Mouse (Mus musculus) stomach, embryonic 15.5 days (tissue): ENCODE measurements at regions not wholly inside any gene's neighbourhood (a gene's known extent, or its start where the extent isn't known, plus 50 kb on each side); places are given as distances from the start of the nearest gene placed in this dataset.

ENCODE experiments used
- ATAC-seq: fragments of 200-750 bp; cut with Nextera tagmentation; 2 replicates; pipeline ENCODE4 v1.8.0; 2017; ENCODE audit warnings: low read depth, moderate number of reproducible peaks, moderate TSS enrichment; ENCODE audit not compliant: insufficient read depth, low FRiP score
- H3K27ac ChIP-seq: fragments of 300-500 bp; sonication (generic); 2 replicates; pipeline ENCODE4 v1.5.1; 2015; ENCODE audit warnings: mild to moderate bottlenecking, inconsistent platforms
- H3K27me3 ChIP-seq: fragments of 300-500 bp; sonication (generic); replicated peaks from 2 replicates; pipeline ENCODE4 v1.6.1; 2015; ENCODE audit warnings: inconsistent platforms
- H3K36me3 ChIP-seq: fragments of 300-500 bp; sonication (generic); 2 replicates; pipeline ENCODE4 v1.6.1; 2015; ENCODE audit warnings: inconsistent platforms
- H3K4me1 ChIP-seq: fragments of 300-500 bp; sonication (generic); 2 replicates; pipeline ENCODE4 v1.6.1; 2015; ENCODE audit warnings: inconsistent platforms
- H3K4me2 ChIP-seq: fragments of 300-500 bp; sonication (generic); 2 replicates; pipeline ENCODE4 v1.6.1; 2015; ENCODE audit warnings: mild to moderate bottlenecking, inconsistent platforms
- H3K4me3 ChIP-seq: fragments of 300-500 bp; sonication (generic); replicated peaks from 2 replicates; pipeline ENCODE4 v1.5.1; 2015; ENCODE audit warnings: inconsistent platforms
- H3K9ac ChIP-seq: fragments of 300-500 bp; sonication (generic); 2 replicates; pipeline ENCODE4 v1.6.1; 2015; ENCODE audit warnings: inconsistent platforms
- H3K9me3 ChIP-seq: fragments of 300-500 bp; sonication (generic); 2 replicates; pipeline ENCODE4 v1.6.1; 2016; ENCODE audit warnings: inconsistent platforms
- WGBS: fragments of 180-500 bp; shearing (Covaris S2); methylation state at CpG from one replicate; pipeline ENCODE4 v1.1.7; 2015; 5-methylcytosine and 5-hydroxymethylcytosine counted together

DNA sequence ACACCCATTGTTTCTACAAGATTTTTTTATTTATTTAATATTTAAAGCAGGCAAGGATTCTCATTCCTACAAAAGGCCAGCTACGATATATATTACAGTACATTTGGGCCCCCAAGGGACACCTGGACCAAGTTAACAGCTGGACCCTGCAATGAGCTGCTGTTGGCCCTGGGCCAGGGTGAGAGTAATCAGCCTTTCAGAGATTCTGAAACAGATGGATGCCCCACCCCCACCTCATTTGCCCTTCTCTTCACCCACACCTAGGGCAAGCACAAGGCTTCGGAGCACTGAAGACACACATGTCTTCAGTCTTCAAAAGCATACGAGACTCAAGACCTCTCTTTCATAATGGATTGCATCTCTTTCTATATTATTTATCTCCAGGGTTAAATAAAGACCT is 259.5 kb upstream of the Clint1 start:
- Histone ChIP-seq H3K27ac (no peak overlapping the region), H3K4me3 (no peak overlapping the region), H3K4me2 (no peak overlapping the region), H3K36me3 (no peaks in the 10 kb centered on the region), H3K27me3 (no peaks in the 10 kb centered on the region), H3K4me1 (no peaks in the 10 kb centered on the region), H3K9me3 (no peaks in the 10 kb centered on the region), H3K9ac (no peak overlapping the region)
- no peak for ATAC-seq
- WGBS = 45% methylated on average over 3 of the region's 3 CpGs

DNA sequence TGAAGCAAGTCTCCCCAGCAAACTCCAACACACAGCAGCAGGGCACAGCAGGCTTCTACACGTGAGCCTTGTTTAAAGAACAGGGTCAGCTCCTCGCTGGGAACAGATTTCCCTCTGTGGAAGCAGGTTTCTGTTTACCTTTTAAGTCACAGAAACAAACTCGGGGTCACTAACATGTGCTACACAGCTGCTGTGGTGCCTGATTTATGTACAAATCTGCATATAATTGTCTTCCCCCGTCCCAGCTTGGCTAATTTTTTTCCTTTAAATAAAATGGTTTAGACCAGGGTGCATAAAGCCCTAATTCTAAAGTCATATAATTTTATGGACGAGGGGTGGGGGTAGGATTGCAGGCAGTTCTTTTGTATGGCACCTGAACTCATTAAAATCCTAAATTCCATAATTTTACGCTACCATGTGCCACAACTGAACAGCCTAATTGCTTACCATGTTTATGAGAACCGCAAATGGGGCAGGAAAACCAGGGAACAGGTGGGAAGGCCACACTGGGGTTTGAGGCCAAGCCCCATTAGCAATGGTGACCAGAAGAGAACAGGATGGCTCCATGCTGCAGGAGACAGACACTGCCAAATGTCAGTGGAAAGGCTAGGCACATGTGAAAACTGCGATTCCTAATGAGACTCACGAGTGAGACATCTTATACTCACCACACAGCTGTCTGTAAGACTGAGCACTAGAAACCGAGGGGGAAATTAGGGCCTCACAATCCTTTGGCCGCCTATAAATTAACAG is 258.8 kb upstream of the Clint1 start:
- Histone ChIP-seq H3K27ac (no peak overlapping the region), H3K36me3 (no peaks in the 10 kb centered on the region), H3K4me3 (no peak overlapping the region), H3K27me3 (no peaks in the 10 kb centered on the region), H3K4me1 (no peaks in the 10 kb centered on the region), H3K4me2 (no peak overlapping the region), H3K9me3 (no peaks in the 10 kb centered on the region), H3K9ac (no peak overlapping the region)
- ATAC-seq = no peak
- WGBS = 42% methylated on average over 11 of the region's 11 CpGs

DNA sequence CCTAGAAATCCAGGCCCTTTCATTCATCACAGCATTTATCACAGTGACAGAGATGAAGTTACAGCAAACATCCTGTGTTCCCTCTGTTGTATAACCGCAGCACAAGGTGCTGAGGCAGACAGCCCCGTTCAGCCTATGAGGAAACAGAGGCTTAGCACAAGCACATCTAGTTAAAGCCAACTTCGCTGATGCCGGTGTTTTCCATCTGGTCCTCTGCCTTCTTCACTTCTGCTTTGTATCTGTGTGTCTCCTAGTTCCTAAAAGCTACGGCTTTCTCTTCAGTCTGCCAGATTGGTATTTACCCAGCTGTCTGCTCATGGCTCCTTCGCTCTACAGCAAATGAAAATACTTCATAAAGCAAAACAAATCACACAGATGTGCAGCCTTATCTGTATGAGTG is 256.5 kb upstream of the Clint1 start:
- Histone ChIP-seq H3K4me1 (no peaks in the 10 kb centered on the region), H3K27ac (no peak overlapping the region), H3K36me3 (no peaks in the 10 kb centered on the region), H3K4me3 (no peak overlapping the region), H3K9me3 (no peaks in the 10 kb centered on the region), H3K4me2 (no peak overlapping the region), H3K27me3 (no peaks in the 10 kb centered on the region), H3K9ac (no peak overlapping the region)
- 42% methylated on average over 6 of the region's 6 CpGs for WGBS
- no peak for ATAC-seq

DNA sequence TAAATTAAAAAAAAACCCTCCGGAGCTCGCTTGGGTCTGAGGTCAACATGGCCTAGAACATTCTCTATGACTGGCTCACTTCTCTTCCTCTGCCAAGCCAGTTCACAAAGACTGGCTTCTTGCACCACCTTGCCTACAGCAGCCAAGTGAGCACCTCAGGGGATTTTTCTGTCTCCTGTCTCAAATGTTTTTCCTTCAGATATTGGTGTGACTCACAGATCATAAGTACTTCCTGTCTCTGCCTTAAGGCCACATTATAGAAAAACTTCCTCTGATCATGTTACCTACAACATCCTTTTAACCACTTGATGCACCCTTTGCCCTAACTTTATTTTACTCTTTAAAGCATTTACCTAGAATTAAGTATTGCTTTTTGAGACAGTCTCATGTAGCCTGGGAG is 230.0 kb upstream of the Clint1 start:
- Histone ChIP-seq H3K4me2 (no peak overlapping the region), H3K4me1 (no peaks in the 10 kb centered on the region), H3K9ac (no peak overlapping the region), H3K36me3 (no peaks in the 10 kb centered on the region), H3K9me3 (no peaks in the 10 kb centered on the region), H3K27me3 (no peaks in the 10 kb centered on the region), H3K4me3 (no peak overlapping the region), H3K27ac (no peak overlapping the region)
- no peak for ATAC-seq
- WGBS = 88% methylated on average over 2 of the region's 2 CpGs

DNA sequence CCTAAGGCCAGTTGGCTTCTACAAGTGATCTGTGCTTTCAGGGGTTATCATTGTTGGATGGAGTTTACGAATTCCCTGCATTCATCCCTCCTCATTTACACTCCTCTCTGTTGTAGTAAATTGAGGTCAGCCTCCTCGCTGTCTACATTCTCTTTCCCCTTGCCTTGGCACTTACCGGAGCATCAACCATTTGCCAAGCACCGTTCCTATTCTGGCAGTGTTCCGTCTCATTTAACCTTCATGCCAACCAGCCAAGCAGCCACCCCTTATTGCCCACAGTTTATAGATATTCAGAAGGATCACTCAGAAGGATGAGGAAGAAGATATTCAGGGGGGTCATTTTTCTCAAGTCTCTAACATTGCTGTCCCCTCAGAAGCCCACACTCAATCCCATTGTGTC is 229.2 kb upstream of the Clint1 start:
- no peaks in the 10 kb centered on the region for H3K27me3 ChIP-seq
- no peak for ATAC-seq
- H3K9me3 ChIP-seq = no peaks in the 10 kb centered on the region
- no peak overlapping the region for H3K4me3 ChIP-seq
- H3K36me3 ChIP-seq = no peaks in the 10 kb centered on the region
- H3K4me2 ChIP-seq = no peak overlapping the region
- no peak overlapping the region for H3K9ac ChIP-seq
- 87% methylated on average over 5 of the region's 5 CpGs for WGBS
- H3K4me1 ChIP-seq = no peaks in the 10 kb centered on the region
- no peak overlapping the region for H3K27ac ChIP-seq

DNA sequence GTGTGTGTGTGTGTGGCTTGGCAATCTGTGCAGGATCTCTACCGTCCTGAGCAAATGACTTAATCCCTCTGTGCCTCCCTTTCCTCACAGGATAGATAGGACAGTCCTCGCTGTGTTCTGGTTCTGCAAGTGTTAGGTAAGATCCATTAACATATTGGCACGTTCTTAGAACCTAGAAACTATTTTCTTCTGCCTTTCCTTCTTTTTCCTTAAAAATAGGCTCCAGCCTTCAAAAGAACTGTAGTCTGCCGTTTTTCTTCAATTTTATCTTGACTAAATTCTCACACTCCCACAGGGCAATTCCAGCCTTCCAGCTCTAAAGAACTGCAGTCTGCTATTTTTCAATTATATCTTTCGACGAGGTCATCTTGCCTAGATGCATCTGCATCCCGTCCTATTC is 227.6 kb upstream of the Clint1 start:
- no peaks in the 10 kb centered on the region for H3K36me3 ChIP-seq
- H3K27ac ChIP-seq = no peak overlapping the region
- H3K27me3 ChIP-seq = no peaks in the 10 kb centered on the region
- H3K9me3 ChIP-seq = no peaks in the 10 kb centered on the region
- no peak overlapping the region for H3K9ac ChIP-seq
- no peak overlapping the region for H3K4me3 ChIP-seq
- no peak for ATAC-seq
- WGBS = 64% methylated on average over 7 of the region's 7 CpGs
- H3K4me2 ChIP-seq = no peak overlapping the region
- no peaks in the 10 kb centered on the region for H3K4me1 ChIP-seq

DNA sequence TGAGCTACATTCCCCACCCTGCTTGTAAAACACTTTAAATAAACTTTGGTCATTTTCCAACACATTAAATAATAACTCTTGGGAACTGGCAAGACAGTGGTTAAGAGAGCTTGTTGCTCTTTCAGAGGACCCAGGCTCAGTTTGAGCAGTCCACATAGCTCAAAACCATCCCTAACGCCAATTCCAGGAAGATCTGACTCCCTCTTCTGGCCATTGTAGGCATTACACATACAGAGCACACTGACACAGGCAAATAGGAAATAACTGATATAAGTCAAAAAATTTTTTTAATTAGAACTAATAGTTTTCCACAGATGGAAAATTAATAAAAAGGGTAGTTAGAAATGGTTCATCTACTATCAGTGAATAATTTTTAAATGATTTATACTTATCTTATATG is 222.6 kb upstream of the Clint1 start:
- no peak overlapping the region for H3K27ac ChIP-seq
- no peaks in the 10 kb centered on the region for H3K9me3 ChIP-seq
- no peak overlapping the region for H3K4me2 ChIP-seq
- no peaks in the 10 kb centered on the region for H3K27me3 ChIP-seq
- H3K9ac ChIP-seq = no peak overlapping the region
- H3K4me3 ChIP-seq = no peak overlapping the region
- WGBS = 37% methylated on average over 1 of the region's 1 CpGs
- no peak for ATAC-seq
- H3K36me3 ChIP-seq = no peaks in the 10 kb centered on the region
- no peaks in the 10 kb centered on the region for H3K4me1 ChIP-seq

DNA sequence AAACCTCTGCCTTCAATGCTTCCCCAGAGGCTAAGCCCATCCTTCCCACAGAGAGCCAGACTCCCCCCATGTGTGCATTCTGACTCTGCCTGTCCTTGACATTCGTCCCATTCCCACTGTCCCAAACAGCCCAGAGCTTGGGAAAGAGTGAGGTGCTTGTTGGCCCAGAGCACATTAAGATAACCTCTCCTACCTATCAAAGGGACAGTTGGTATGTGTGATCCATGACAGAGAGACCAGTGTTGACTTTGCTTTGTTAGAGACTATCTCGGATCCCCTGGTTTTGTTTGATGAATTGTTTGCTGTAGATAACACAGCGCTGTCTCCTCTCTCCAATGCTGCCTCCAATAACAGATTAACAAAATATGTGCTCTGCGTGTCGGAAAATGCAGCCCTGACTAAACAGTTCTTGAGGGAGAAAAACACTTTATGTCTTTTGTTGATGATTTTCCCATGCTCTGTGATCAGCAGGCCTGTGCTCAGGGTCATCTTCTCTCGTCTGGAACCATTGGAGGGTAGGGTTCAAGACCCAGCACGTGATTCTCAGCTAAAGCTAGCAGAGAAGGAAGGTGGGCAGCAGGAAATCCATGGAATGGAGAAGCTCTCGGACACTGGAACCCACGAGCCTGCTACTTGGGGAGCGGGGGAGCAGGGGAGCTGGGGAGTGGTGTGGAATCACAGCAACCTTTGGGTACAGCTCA is 217.2 kb upstream of the Clint1 start:
- 53% methylated on average over 10 of the region's 10 CpGs for WGBS
- no peak overlapping the region for H3K4me2 ChIP-seq
- no peaks in the 10 kb centered on the region for H3K36me3 ChIP-seq
- no peak overlapping the region for H3K9ac ChIP-seq
- no peaks in the 10 kb centered on the region for H3K9me3 ChIP-seq
- no peak for ATAC-seq
- H3K4me3 ChIP-seq = no peak overlapping the region
- no peak overlapping the region for H3K27ac ChIP-seq
- no peaks in the 10 kb centered on the region for H3K27me3 ChIP-seq
- H3K4me1 ChIP-seq = no peaks in the 10 kb centered on the region

DNA sequence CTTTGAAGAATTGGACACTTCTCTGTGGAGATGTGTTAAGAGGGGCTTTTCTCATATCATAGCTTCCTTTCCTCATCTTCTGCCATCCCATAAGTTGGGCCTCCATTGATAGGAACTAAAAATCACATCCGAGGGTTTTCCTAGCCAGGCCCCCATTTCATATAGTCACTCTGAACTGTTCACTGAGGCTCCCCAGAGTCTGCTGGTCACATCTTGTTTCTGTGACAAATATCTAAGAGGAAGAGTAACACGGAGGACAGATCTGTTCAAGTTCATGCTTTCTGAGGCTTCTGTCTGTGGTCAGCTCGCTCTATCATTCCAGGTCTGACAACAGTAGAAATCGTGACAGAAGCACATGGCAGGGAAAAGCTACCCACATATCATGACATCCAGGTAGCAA is 216.0 kb upstream of the Clint1 start:
- ATAC-seq = no peak
- WGBS = 85% methylated on average over 4 of the region's 4 CpGs
- no peaks in the 10 kb centered on the region for H3K27me3 ChIP-seq
- H3K27ac ChIP-seq = no peak overlapping the region
- no peak overlapping the region for H3K4me2 ChIP-seq
- no peak overlapping the region for H3K9ac ChIP-seq
- no peaks in the 10 kb centered on the region for H3K9me3 ChIP-seq
- H3K36me3 ChIP-seq = no peaks in the 10 kb centered on the region
- H3K4me1 ChIP-seq = no peaks in the 10 kb centered on the region
- H3K4me3 ChIP-seq = no peak overlapping the region

DNA sequence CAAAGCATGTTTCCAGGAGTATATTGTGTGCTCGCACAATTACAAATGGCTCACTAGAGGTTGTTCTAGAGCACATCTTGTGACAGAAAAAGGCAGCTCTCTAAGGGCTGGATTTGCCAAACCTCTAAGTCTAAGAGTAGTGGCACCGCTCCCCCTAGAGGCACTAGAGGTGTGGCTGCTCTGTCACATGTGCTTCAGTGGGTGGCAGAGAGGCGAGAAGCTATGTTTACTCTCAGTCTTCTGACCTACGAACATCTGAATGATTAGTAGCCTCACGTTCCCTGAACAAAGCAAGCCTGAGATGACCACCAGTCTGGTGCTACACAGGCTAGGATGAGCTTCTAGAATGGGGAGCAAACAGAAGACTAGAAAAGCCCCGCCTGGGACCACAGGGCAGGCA is 212.6 kb upstream of the Clint1 start:
- no peaks in the 10 kb centered on the region for H3K36me3 ChIP-seq

DNA sequence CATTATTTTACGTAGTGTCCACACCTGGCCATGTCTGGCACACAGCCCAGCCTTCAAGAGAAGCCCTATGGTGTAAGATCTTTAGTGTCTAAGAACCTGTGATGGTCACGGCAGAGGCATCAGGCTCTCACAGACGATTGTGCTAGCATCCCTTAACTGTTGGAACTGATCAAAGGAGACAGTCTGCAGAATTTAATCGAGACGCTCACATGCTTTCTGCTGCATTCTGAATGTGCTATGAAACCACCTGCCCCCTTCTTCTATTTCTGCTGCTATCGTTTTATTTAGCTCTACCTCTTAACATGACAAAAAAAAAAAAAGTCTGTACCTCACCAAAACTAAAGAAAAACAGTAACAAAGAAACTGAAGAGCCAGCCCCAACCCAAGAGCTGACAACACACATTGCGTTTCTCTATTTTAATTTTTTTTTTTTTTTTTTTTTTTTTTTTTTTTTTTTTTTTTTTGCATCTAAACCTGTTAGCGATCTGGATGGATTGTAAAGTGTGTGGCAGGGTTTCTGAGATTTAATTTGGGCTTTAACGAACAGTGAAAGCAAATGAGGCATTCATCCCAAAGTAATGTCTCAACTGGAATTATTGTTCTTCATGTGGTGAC is 209.6 kb upstream of the Clint1 start:
- no peak overlapping the region for H3K27ac ChIP-seq
- no peak overlapping the region for H3K9ac ChIP-seq
- H3K4me1 ChIP-seq = no peaks in the 10 kb centered on the region
- no peaks in the 10 kb centered on the region for H3K36me3 ChIP-seq
- no peaks in the 10 kb centered on the region for H3K27me3 ChIP-seq
- no peaks in the 10 kb centered on the region for H3K9me3 ChIP-seq
- no peak overlapping the region for H3K4me2 ChIP-seq
- WGBS = 82% methylated on average over 9 of the region's 9 CpGs
- no peak overlapping the region for H3K4me3 ChIP-seq
- ATAC-seq = no peak

More for the DNA sequence above, 212.6 kb upstream of the Clint1 start:
- WGBS = 59% methylated on average over 6 of the region's 6 CpGs
- no peak for ATAC-seq
- H3K4me1 ChIP-seq = no peaks in the 10 kb centered on the region
- no peaks in the 10 kb centered on the region for H3K27me3 ChIP-seq
- no peak overlapping the region for H3K27ac ChIP-seq
- H3K9me3 ChIP-seq = no peaks in the 10 kb centered on the region
- no peak overlapping the region for H3K9ac ChIP-seq
- H3K4me2 ChIP-seq = no peak overlapping the region
- no peak overlapping the region for H3K4me3 ChIP-seq

DNA sequence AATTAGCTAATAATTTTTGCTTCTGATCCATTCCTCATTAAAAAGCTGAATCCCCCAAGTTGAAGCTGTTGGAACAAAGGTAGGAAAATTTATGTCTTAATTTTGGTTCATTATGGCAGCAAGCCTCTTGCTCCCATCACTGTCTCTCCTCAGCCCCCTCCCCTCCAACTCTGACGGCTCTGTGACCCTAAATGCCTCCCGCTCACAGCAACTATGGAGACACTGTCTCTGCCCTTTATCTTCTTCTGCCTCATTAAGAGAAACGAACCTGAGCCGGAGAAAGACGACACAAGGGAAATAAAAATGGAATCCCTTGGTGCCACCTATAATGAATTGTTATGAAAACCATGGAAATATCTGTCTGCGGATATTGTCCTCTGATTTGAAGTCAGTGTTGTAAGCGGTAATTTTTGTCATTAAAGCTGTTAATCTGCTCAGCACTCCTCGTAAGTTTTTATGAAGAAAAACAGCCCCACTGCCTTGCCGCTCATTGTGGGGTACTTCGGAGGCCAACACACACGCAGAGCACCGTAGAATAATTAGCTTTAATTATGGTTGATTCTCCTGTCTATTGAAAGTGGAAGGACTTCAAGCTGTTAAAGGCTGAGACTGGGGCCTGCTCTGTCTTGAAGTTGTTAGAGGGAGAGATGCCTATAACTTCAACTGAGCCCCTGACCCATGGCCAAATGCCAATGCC is 208.1 kb upstream of the Clint1 start:
- no peak overlapping the region for H3K4me3 ChIP-seq
- H3K4me2 ChIP-seq = no peak overlapping the region
- no peak overlapping the region for H3K9ac ChIP-seq
- no peaks in the 10 kb centered on the region for H3K4me1 ChIP-seq
- no peaks in the 10 kb centered on the region for H3K9me3 ChIP-seq
- no peak overlapping the region for H3K27ac ChIP-seq
- H3K27me3 ChIP-seq = no peaks in the 10 kb centered on the region
- WGBS = 83% methylated on average over 12 of the region's 12 CpGs
- no peak for ATAC-seq
- H3K36me3 ChIP-seq = no peaks in the 10 kb centered on the region
